Mouse (Mus musculus): ENCODE measurements at regions not wholly inside any gene's neighbourhood (a gene's known extent, or its start where the extent isn't known, plus 50 kb on each side); places are given as distances from the start of the nearest gene placed in this dataset.
"Not testable (repeated sequence)": the region's sequence is repeated elsewhere in the genome, so short reads cannot be mapped to it uniquely, and the experiment has no call there.

DNA sequence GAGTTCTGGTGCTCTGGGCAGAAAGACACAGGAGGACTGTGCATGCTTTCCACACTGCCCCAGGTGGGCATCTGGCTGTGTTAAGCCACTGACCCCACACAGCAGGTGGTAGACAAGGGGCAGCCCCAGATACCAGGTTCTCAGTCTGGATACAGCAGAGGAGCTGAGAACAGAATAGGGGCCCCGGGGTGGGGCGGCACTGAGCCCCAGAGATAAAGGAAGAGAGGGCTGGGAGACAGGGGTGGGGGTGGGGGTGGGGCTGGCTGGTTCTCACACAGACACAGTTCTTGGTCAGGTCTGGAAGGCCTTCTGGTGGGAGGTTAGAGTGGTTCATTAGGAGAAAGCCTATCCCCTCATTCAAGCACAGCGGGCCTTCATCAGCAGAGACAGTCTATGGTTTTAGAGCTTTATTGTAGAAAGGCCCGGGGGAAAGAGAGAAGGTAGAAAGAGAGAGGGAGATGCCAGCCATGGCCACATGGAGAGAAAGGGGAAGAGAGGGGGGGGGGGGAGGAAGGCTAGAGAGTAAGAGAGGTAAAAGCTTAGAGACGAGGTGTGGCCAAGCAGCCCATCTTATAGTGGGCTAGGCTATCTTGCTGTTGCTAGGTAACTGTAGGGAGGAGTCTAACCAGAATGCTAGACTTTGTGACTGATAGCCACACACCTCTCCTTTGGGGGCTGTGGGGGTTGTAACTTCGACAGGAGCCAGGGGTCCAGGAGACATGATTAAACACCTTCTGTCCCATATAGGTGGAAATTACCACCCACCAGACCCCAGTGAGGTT, 1403.1 kb downstream of the Zfp704 start:
- no peak for DNase-seq (ENCODE audit: extremely low spot score in 1 of 2, low spot score in 1 of 2)

DNA sequence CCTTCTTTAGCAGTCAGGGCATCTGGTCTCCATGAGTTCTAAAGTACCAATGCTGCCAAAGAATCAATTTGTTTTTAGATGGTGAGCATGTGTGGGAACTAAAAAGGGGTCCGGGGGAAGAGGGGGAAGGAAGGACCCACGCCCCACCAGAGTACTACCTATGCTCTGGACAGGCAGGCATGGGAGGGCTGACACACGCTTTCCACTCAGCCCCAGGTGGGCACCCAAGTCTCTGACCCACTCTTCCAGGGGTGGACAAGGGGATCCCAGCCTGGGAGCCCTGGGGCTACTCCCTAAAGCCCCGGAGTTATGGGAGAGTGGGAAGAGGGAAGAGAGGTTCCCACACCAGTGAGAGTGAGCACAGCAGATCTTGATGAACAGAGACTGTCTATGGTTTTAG, 1446.9 kb downstream of the Zfp704 start:
- no peak for DNase-seq (ENCODE audit: extremely low spot score in 1 of 2, low spot score in 1 of 2)

DNA sequence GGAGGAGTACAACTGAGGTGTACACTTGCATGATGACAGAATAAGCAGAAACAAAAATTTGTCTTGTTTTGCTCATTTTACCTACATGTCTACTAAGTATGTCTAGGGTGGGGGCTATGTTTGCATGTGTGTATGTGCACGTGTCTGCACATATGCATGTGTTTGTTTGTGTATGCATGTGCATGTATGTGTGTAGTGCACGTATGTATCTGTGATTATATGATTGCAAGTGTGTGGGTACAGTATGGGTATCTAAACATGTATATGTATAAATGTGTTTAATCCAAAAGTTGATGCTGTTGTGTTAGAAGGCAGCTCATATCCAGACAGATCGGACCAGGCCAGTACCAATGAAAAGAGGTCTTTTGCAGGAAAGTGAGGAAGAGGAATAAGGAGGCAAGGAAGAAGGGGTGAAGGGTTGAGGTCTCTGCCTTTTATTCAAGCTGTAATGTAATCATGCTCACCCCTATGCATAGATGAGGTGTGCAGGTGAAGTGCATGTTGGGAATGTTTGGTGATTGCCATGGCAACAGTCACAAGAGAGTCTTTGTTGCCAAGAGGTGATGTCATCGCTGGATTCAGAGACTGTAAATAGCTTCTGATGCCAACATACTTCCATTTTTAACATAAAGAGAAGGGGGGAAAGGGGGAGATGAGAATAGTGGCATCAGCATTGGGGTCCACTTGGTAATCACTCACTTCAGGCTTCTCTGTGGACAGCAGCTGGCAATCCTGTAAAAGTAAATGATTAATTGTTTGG, 1447.7 kb downstream of the Zfp704 start:
- DNase-seq (ENCODE audit: extremely low spot score in 1 of 2, low spot score in 1 of 2) = no peak

DNA sequence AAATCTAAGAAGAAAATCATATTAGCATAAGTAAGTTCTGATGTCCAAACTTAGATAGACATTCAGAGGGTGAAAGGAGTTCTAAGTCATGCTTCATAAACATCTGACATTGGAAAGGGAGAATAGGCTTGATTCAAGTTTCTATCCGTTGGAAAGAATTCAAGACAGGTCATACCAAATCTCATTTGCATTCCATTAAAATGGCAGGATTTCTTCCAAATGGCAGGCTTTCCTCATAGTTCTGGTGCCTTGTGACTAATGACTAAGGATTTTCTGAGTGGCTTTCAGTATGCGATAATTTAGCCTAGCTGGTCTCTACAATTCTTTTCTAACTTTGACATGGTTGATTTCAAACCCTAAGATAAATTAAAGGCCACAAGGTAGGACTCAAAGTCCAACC, 1466.9 kb downstream of the Zfp704 start:
- DNase-seq (ENCODE audit: extremely low spot score in 1 of 2, low spot score in 1 of 2) = no peak

DNA sequence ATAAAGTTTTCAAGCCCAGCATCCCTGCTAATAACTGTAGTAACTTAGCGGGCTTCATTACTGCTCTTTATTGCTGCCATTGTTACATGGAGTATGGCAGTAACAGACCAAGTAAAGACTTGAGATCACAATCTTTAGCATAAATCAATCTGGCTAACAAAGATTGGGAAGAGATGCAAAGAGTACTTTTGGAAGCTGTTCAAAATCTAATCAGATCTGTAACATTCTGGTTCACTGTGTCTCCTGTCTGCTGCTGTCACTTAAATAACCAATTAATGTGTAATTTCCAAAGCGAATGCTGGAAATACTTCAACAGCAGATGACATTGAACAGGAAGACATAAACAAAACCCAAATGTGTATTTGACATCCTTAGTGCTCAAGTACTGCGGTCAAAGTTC, 1467.7 kb downstream of the Zfp704 start:
- no peak for DNase-seq (ENCODE audit: extremely low spot score in 1 of 2, low spot score in 1 of 2)

DNA sequence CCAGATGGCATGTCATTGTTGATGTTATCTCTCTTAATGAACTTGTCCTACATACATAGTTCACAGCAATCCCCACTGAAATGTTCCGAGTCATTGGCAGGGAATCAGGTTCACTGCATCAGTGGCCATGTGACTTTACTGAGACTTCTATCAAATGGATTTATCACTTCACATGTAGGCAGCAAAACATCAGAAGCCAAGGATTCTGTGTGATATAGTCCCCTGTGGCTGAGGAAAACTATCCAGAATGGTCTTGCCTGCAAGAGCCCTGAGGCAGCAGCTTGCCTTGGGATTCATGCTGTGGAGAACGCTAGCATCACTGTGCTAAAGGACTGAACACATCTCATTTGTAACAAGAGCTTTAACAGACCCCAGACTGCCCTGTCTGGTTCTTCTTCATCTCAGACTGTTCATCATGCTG, 1468.2 kb downstream of the Zfp704 start:
- DNase-seq (ENCODE audit: extremely low spot score in 1 of 2, low spot score in 1 of 2) = no peak

DNA sequence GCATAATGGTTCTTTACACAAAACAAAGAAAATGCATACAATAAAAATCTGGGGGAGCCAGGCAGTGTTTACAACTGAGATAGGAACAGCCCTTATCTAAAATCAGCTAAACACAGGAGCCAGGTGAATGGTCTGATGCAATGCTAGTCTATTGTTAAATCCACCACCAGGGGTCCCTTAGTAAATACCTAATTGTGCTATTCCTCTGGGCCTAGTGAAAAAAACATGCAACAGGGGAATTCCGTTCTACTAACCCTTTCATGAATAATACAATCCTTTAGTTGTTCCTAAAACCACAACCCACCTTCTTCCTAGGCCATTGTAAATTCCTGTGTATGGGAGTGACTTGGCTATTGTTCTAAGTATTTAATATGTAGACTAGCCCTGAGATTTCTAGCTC, 1486.2 kb downstream of the Zfp704 start:
- DNase-seq (ENCODE audit: extremely low spot score in 1 of 2, low spot score in 1 of 2) = not testable (repeated sequence)

DNA sequence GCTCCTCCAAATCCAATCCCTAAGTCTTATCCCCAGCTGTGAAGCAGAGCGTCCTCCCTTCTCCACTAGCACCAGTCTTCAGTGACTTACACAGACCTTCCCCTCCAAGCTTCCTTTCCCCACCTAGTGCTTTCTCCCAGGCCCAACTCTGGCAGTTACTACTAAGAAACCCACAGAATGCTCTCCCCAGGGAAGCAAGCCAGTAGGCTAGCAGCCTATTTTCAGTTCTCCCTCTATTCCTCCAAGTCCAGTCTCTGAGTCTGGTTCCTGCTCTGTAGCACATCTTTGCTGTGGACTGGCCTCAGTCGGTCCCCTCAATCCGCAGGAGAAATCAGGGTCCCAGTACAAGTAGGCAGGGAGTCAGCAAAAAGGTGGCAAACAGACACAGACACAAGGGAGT, 1486.7 kb downstream of the Zfp704 start:
- DNase-seq (ENCODE audit: extremely low spot score in 1 of 2, low spot score in 1 of 2) = no peak

DNA sequence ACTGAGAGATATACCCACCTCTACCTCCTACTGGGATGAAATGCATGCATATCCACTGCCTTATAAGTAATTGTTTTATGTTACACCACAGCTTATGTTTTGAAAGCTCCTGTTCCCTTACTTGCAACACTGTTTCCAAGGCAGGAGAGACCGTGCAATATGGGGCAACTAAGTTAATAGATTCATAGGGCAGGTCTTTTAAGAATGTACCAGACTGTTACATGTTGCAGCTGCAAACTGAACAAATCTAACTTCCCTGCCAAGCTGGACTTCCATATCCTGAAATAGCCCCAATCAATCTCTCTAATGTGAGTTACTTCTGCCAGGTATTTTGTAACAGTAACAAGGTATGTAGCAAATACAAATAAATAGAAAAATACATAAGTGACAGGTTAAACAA, 1478.0 kb upstream of the 1700008P02Rik start:
- DNase-seq (ENCODE audit: extremely low spot score in 1 of 2, low spot score in 1 of 2) = no peak

DNA sequence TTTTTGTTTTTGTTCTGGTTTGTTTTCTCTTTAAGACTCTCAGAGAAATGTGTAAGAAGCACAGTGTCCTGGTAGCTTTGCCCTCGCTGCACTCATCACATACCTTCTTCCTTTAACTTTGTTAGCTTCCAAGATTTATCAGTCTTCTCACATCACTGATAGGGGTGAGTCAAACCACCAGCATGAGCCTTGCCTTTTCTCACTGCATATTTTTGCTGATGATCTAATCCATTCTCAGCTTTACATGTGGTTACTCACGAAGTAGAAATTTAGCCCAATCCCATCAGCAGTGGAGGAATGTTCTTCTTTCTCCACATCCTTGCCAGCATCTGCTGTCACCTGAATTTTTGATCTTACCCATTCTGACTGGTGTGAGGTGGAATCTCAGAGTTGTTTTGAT, 1464.5 kb upstream of the 1700008P02Rik start:
- no peak for DNase-seq (ENCODE audit: extremely low spot score in 1 of 2, low spot score in 1 of 2)

DNA sequence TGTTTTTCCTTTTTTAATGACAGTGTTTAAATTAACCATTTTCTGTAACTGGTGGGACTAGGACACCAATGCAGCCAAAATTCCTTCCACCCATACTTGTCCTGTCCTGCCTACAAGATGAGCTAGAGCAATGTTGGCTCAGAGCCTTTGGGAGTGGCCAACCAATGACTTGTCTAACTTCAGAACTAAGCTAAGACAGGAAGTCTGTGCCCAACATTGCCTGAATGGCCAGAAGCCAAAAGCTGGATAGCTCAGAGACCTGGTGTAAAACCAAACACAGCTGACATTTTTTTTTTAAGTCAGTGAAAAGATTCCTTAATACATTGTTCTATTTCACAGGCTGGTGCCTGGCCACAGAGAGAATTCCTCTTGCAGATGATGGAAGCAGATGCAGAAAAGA, 1433.5 kb upstream of the 1700008P02Rik start:
- DNase-seq (ENCODE audit: extremely low spot score in 1 of 2, low spot score in 1 of 2) = no peak

DNA sequence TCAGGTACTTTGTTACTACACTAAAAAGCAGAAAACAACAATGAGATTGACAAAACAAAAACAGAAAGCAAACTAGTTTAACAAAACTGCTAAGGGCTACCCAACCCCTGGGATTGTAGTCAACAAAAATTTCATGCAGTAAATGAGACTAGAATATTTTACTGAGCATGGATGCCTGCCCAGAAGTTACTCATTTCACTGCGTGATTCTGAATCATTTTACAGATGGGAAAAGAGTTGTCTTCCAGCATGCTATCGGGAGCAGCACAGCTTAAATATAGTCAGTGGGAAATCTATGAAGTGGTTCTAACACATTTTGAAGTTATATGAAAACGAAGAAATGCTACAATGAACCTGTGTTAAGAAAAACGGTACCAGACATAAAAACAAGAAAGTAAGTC, 1430.9 kb upstream of the 1700008P02Rik start:
- peak in 1 of 2 experiments; percentile 17 for DNase-seq (ENCODE audit: extremely low spot score in 1 of 2, low spot score in 1 of 2)

DNA sequence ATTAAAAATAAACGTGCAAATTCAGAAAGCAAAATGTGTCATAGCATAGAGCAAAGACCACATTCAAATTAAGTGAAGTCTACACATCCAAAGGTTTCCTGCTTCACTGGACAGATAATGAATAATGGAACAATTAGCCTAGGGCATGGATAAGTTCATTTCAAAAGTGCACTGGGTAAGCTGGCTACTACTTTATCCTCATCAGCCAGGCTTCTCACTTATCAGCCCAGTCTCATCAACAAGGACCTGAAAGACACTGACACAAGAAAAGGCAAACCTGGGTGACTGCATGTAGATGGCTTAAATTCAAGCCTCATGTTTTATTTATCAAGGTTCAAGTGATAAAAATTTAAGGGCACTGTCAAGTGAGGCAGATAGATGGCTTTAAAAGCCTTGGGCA, 1429.5 kb upstream of the 1700008P02Rik start:
- DNase-seq (ENCODE audit: extremely low spot score in 1 of 2, low spot score in 1 of 2) = no peak

DNA sequence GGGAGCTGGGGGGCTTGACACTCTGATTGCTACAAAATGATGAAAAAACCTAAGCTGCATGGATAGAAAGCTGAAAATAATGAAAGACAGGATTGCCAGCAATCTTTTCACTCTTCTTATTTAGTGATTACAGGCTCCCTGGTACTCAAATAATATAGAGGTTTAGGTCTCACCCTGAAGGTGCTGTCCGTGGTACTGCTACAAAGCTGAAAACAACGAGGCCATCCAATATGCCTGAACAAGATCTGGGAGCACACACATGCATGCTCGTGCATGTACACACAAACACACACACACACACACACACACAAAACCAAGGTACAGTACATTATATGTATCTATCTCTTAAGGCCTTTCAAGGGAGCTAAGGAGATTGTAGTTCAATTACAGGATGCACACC, 1426.1 kb upstream of the 1700008P02Rik start:
- no peak for DNase-seq (ENCODE audit: extremely low spot score in 1 of 2, low spot score in 1 of 2)

DNA sequence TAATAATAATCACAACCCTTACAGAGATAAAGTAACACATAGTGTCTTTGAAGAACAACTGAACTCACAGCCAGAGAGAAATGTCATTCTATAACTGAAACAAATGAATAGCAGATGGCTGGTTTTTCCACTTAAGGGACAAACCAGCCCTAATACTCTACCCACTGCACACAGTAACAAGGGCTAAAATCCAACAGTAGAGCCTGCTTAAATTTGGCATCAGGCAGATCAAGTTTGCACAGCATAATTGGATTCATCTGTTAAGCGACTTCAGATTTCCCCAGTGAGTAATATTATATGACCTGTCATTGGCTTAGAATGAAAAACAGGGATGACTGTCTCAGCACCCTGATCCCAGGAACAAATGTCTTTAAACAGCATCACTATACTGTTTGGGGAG, 1416.5 kb upstream of the 1700008P02Rik start:
- no peak for DNase-seq (ENCODE audit: extremely low spot score in 1 of 2, low spot score in 1 of 2)

DNA sequence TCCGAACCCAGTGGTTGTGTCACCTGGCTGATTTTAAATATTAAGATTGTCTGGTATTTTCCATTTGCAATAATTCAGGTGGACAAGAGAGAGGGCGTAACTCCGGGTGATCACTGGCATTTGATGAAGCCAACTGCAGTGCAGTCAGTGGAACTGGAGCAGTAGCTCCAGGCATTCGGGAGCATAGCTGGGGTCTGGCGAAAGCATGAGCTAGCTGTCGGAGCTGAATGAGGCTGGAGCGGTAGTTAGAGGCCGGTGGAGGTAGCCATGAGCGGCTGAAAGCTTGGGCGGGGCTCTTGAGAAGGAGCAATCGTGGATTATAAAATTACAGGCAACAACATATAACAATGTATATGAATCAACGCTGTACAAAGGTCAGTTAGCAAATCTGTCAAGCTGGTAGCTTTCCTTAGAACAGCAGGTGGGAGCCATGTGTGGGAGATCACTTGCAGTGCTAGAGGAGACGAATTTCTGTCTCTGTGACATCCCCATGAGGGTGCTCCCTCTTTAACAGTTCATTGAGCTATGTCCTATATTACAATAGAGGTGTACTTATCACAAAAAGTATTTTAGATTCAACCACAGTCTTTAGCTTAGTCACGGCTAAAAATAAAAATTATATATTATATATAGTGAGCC, 1415.0 kb upstream of the 1700008P02Rik start:
- no peak for DNase-seq (ENCODE audit: extremely low spot score in 1 of 2, low spot score in 1 of 2)

DNA sequence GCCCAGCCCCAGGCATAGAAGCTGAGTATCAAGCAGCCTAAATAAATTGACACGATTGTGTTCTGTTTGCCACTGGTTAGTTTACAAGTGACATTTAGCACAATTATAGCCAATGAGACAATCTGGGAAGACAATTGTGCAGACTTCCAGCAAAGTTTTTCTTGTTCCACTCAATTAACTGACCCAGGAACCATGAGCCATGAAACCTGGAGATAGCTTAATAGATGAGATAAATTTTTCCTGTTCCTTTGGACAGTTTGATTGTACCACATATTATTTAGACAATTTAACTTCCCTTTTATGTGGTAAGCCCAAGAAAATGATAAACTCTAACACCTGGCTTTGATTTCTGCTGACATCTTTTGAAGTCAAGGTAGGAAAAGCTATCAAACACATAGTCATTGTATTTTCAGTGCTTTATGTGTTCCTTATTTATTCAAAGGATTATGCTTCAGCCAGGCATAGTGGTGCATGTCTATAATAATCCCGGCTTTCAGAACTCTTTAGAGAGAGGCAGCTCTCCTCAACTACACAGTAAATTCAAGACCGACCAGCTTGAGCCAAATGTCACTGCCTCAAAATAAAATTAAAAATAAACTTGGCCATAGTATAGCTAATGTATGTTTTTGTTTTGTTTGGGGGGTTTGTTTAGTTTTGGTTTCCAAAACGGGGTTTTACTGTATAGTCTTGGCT, 1406.2 kb upstream of the 1700008P02Rik start:
- DNase-seq (ENCODE audit: extremely low spot score in 1 of 2, low spot score in 1 of 2) = no peak

DNA sequence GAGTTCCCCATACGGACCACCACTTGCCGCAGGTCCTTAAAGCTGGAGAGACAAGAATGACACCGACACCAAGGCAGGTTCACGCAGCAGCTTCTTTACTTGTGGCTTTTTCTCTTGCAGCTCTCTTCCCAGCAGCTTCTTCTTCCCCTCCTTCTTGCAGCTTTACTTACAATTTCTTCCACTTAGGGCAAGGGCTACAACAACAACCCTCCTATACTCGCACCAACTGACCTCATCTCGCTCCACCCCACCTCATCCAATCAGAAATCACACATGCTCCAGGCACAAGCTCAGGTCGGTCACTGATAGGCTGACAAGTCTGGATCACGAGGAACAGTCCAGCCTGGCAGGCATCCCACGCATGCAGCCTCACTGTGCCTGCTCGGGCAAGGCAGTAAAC, 1402.4 kb upstream of the 1700008P02Rik start:
- no peak for DNase-seq (ENCODE audit: extremely low spot score in 1 of 2, low spot score in 1 of 2)

DNA sequence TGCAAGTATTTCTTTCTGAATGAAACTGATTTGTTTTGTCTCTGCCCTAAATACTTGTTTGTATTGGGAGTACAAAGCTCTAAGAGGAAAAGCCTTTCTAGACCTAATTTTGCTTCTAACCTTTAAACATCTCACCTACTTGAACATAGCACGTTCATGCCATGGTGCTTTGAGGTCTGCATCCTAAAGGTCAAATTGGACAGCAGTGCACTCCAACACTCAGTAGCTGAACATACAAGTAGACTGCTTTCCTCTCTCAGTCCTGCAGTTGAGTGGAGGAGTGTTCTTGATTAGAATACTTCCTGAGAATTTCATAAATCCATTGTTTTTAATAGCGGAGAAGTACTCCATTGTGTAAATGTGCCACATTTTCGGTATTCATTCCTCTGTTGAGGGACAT, 1397.2 kb upstream of the 1700008P02Rik start:
- no peak for DNase-seq (ENCODE audit: extremely low spot score in 1 of 2, low spot score in 1 of 2)

DNA sequence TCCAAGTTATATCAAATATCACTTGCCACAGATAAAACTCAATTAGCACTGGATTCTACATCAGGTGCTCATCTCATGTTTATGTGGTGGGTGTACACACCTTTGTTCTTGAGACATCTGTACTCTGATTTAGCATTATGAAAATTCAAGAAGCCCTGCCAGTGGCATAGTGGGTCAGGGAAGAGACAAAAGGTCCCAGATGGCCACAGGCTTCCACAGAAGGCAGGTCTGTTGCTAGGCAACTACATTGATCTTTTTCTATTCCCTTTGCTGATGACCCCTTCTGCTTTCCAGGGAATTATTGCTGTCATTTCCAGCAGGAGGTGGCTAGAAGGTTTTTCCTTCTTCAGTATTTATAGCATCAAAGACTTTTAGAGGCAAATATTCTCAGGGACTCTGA, 1396.7 kb upstream of the 1700008P02Rik start:
- no peak for DNase-seq (ENCODE audit: extremely low spot score in 1 of 2, low spot score in 1 of 2)

DNA sequence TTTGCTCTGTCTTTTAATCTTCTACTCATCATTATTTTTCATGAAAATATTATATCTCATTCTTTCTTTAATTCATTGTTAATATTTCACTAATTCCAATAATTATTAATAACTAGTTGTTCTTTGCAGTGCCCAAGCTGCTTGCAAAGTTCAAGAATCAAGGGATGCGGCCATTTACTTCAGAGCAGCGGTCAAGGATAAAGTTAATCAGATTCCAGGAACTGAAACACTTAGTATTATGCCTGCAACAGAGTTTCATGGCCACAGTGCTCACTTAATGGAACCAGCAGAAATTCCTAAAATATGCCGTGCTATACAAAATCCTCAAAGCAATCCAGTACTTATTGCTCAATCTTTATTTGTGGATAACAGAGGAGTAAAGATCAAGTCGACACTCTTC, 1389.7 kb upstream of the 1700008P02Rik start:
- no peak for DNase-seq (ENCODE audit: extremely low spot score in 1 of 2, low spot score in 1 of 2)

Data from layer of hippocampus, postnatal 25 days (tissue).